Mouse (Mus musculus) stomach, postnatal 0 days (tissue): ENCODE results near the gene BC034090.

Source experiments
- CTCF ChIP-seq: IDR thresholded peaks from 2 replicates; pipeline ENCODE4 v1.5.1; 2016; ENCODE audit warnings: antibody characterized with exemption, low read depth, mild to moderate bottlenecking, moderate library complexity
- EP300 ChIP-seq: optimal IDR thresholded peaks from 2 replicates; pipeline ENCODE3; 2016; ENCODE audit warnings: antibody characterized with exemption

DNA sequence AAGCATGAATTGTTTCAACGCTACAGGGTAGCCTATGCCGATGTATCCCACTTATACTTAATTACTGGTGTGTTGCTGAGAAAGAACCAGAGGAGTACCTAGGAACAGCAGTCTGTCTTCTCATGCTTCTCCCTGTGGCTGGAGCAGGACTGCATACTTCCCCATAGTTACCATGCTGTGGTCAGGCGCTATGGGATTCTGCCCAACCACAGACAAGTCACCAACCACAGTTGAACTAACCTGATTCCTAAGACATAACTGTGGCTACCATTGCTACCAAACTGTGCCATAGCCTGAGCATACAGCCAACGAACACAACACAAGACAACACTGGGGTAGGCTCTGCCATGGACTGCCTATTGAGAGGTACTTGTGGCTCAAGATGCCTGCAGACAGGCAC lies 28.7 kb upstream of the BC034090 start:
- TF ChIP-seq CTCF, result no peak
- TF ChIP-seq EP300, result no peak
